Mouse (Mus musculus) CH12.LX (cell line): ENCODE measurements around the gene Fam24a.

Experiments used
- CTCF ChIP-seq, 2 experiments: IDR thresholded peaks in 1 of 2; conservative IDR thresholded peaks in 1 of 2; 2 replicates each; pipeline ENCODE4 v1.5.1; 2011 to 2012; ENCODE audit warnings: low read depth in 2 of 2, low read length in 2 of 2, improper control_type of control experiment in 1 of 2, inconsistent platforms in 1 of 2, mild to moderate bottlenecking in 1 of 2, moderate library complexity in 1 of 2
- EP300 ChIP-seq: IDR thresholded peaks from 2 replicates; pipeline ENCODE4 v1.6.1; 2011; ENCODE audit warnings: low read length, improper control_type of control experiment
- JUN ChIP-seq: IDR thresholded peaks from 2 replicates; pipeline ENCODE4 v1.6.1; 2011; ENCODE audit warnings: low read depth, mild to moderate bottlenecking, low read length, improper control_type of control experiment, moderate library complexity; ENCODE audit not compliant: insufficient read depth
- MAFK ChIP-seq: IDR thresholded peaks from 2 replicates; pipeline ENCODE4 v1.6.1; 2011; ENCODE audit warnings: low read length, improper control_type of control experiment; ENCODE audit not compliant: insufficient replicate concordance
- MXI1 ChIP-seq: IDR thresholded peaks from 2 replicates; pipeline ENCODE4 v1.6.1; 2011; ENCODE audit warnings: mild to moderate bottlenecking, low read depth, low read length, improper control_type of control experiment
- MYC ChIP-seq: IDR thresholded peaks from 2 replicates; pipeline ENCODE4 v1.6.1; 2011; ENCODE audit warnings: low read depth, mild to moderate bottlenecking, improper control_type of control experiment, low read length
- POLR2A ChIP-seq: IDR thresholded peaks from 2 replicates; pipeline ENCODE4 v1.6.1; 2011; ENCODE audit warnings: low read depth, mild to moderate bottlenecking, improper control_type of control experiment, low read length
- RCOR1 ChIP-seq: conservative IDR thresholded peaks from 2 replicates; pipeline ENCODE4 v1.6.1; 2012; ENCODE audit warnings: low read depth, mild to moderate bottlenecking, inconsistent platforms, low read length, improper control_type of control experiment
- USF1 ChIP-seq: IDR thresholded peaks from 2 replicates; pipeline ENCODE4 v1.6.1; 2014; ENCODE audit warnings: low read depth, mild to moderate bottlenecking, inconsistent platforms, low read length, improper control_type of control experiment
- ZKSCAN1 ChIP-seq: IDR thresholded peaks from 2 replicates; pipeline ENCODE4 v1.6.1; 2012; ENCODE audit warnings: low read depth, inconsistent platforms, low read length, improper control_type of control experiment, borderline replicate concordance
- ZNF384 ChIP-seq: IDR thresholded peaks from 2 replicates; pipeline ENCODE4 v1.6.1; 2012; ENCODE audit warnings: low read depth, low read length, improper control_type of control experiment, inconsistent platforms

GRCm38 (mm10) chr7:131318340-131318739 is 15.3 kb upstream of the Fam24a start:
- TF ChIP-seq POLR2A (no peak), CTCF (conservative IDR thresholded peaks at IDR 0.05 in 1 of 2, IDR thresholded peaks at IDR 0.05 in 1 of 2; ENCODE audit: low read depth in 2 of 2, low read length in 2 of 2) (no peak), RCOR1 (no peak), JUN (no peak), MAFK (no peak), EP300 (no peak), USF1 (no peak), ZNF384 (no peak), ZKSCAN1 (no peak), MXI1 (no peak), MYC (no peak)
